Comparison of ENCODE assay signal across 14 mouse cellular contexts in genomic region chr9:88058551-88058950, GRCm38 (mm10).
A peak's percentile ranks its signal among the peaks of the same experiment; 100 is the strongest.
DNase-seq lines count a peak whose midpoint lies in the region; ATAC-seq and TF ChIP-seq lines count a peak whose summit lies in the region.
"Had no signal": no experiment of that assay in that cellular context is flagged by ENCODE, and none has a peak within 500 bp of the region (broad histone marks: within the 10 kb centered on the region; RNA-seq: fewer than 3 reads in every experiment).

No protein-coding gene starts in this region.

- peak; percentile 84 for ATAC-seq in lung, embryonic 14.5 days (ENCODE audit: insufficient read depth)
- peak; percentile 87 for ATAC-seq in forebrain, embryonic 14.5 days
- 0 out of 2 replicates have a peak, but pooled peaks have one; percentile 15 for ATAC-seq in midbrain, postnatal 0 days (ENCODE audit: low FRiP score)
- ATAC-seq: intestine, embryonic 16.5 days had no signal

- H3K9me3 ChIP-seq in lung, embryonic 14.5 days (ENCODE audit: low read depth, low read length), result no peaks in the 10 kb centered on the region
- no peaks in the 10 kb centered on the region for H3K9me3 ChIP-seq in forebrain, embryonic 14.5 days (replicated peaks; ENCODE audit: control insufficient read depth, low read length)
- H3K9me3 ChIP-seq in midbrain, postnatal 0 days (ENCODE audit: low read length), result no peaks in the 10 kb centered on the region

- H3K36me3 ChIP-seq in lung, embryonic 14.5 days (ENCODE audit: insufficient read depth), result no peaks in the 10 kb centered on the region
- no peaks in the 10 kb centered on the region for H3K36me3 ChIP-seq in forebrain, embryonic 14.5 days (ENCODE audit: control insufficient read depth, insufficient read depth, low read length)
- no peaks in the 10 kb centered on the region for H3K36me3 ChIP-seq in midbrain, postnatal 0 days (ENCODE audit: insufficient read depth, low read length)

- H3K4me2 ChIP-seq in lung, embryonic 14.5 days, result no peak overlapping the region
- no peak overlapping the region for H3K4me2 ChIP-seq in forebrain, embryonic 14.5 days (ENCODE audit: low read length)
- no peak overlapping the region for H3K4me2 ChIP-seq in midbrain, postnatal 0 days (ENCODE audit: low read depth, low read length, poor library complexity, severe bottlenecking)

- no peaks in the 10 kb centered on the region for H3K4me1 ChIP-seq in lung, embryonic 14.5 days (ENCODE audit: insufficient read depth)
- H3K4me1 ChIP-seq in forebrain, embryonic 14.5 days (ENCODE audit: control insufficient read depth, insufficient read depth, low read length), result no peaks in the 10 kb centered on the region
- H3K4me1 ChIP-seq in midbrain, postnatal 0 days (ENCODE audit: insufficient read depth, low read length), result no peaks in the 10 kb centered on the region

- H3K4me3 ChIP-seq in lung, embryonic 14.5 days (ENCODE audit: low read depth, low read length), result no peak overlapping the region
- no peak overlapping the region for H3K4me3 ChIP-seq in forebrain, embryonic 14.5 days (ENCODE audit: low read depth, low read length)
- no peak overlapping the region for H3K4me3 ChIP-seq in midbrain, postnatal 0 days (ENCODE audit: low read depth, low read length)

- no peaks in the 10 kb centered on the region for H3K27me3 ChIP-seq in lung, embryonic 14.5 days (ENCODE audit: insufficient read depth, low read length)
- no peaks in the 10 kb centered on the region for H3K27me3 ChIP-seq in forebrain, embryonic 14.5 days (replicated peaks; ENCODE audit: control insufficient read depth, insufficient read depth, low read length)
- no peaks in the 10 kb centered on the region for H3K27me3 ChIP-seq in midbrain, postnatal 0 days (ENCODE audit: insufficient read depth, low read length)
- H3K27me3 ChIP-seq: CH12.LX had no signal

- no peak overlapping the region for H3K9ac ChIP-seq in lung, embryonic 14.5 days
- no peak overlapping the region for H3K9ac ChIP-seq in forebrain, embryonic 14.5 days (ENCODE audit: low read length)
- H3K9ac ChIP-seq in midbrain, postnatal 0 days (replicated peaks; ENCODE audit: low read length, poor library complexity, severe bottlenecking), result no peak overlapping the region

- 35% methylated on average over 4 of the region's 4 CpGs for WGBS in lung, embryonic 14.5 days
- 7% methylated on average over 4 of the region's 4 CpGs for WGBS in forebrain, embryonic 14.5 days
- WGBS in midbrain, postnatal 0 days, result 23% methylated on average over 4 of the region's 4 CpGs

- H3K27ac ChIP-seq in lung, embryonic 14.5 days (ENCODE audit: low read depth), result no peak overlapping the region
- 0 out of 2 replicates have a peak overlapping the region, but pooled peaks have one; percentile 23 for H3K27ac ChIP-seq in forebrain, embryonic 14.5 days (ENCODE audit: low read depth, low read length)
- H3K27ac ChIP-seq in midbrain, postnatal 0 days (ENCODE audit: low read depth, low read length), result no peak overlapping the region

- no peak for TF ChIP-seq CTCF in lung, embryonic 14.5 days (IDR thresholded peaks at IDR 0.05; ENCODE audit: low read depth)
- no peak for TF ChIP-seq CTCF in midbrain, postnatal 0 days (IDR thresholded peaks at IDR 0.05)

- peak; percentile 42 for DNase-seq in lung, embryonic 14.5 days
- no peak for DNase-seq in lung, postnatal 36 days
- DNase-seq in brain, adult 2 months (ENCODE audit: low read depth, low spot score), result peak; percentile 2
- peak; percentile 87 for DNase-seq in forebrain, embryonic 14.5 days (ENCODE audit: low spot score)
- no peak for DNase-seq in midbrain, postnatal 0 days (ENCODE audit: low spot score)
- no peak for DNase-seq in urinary bladder, adult 18-20 months (ENCODE audit: low spot score in 2 of 2)
- no peak for DNase-seq in layer of hippocampus, adult 8-10 months (ENCODE audit: low spot score in 2 of 2)
- DNase-seq in kidney, adult 8-10 months, result no peak
- DNase-seq: adrenal gland, postnatal 25 days; cerebellum, adult 2 months; kidney, postnatal 36 days; right cerebral cortex, postnatal 4 days had no signal

Comparison
In these comparisons a context has a peak if more than half of its experiments do, and no peak if none do; other contexts are left out.
1. DNase-seq: peak in lung, embryonic 14.5 days (single experiment), brain, adult 2 months (single experiment) and forebrain, embryonic 14.5 days (single experiment); none in lung, postnatal 36 days (single experiment), midbrain, postnatal 0 days (single experiment), urinary bladder, adult 18-20 months (0 of 2), layer of hippocampus, adult 8-10 months (0 of 2) and kidney, adult 8-10 months (0 of 2).
2. ATAC-seq: peak in every context shown above with its lines; median percentile 87 in forebrain, embryonic 14.5 days; 84 in lung, embryonic 14.5 days; 15 in midbrain, postnatal 0 days.